Mouse (Mus musculus) cortical plate, adult 2 months (tissue): Measurements from ENCODE around the gene Cacna2d1.

Experiments
- CTCF ChIP-seq: fragments of 200-500 bp; IDR thresholded peaks from 2 replicates; pipeline ENCODE4 v1.5.1; 2011; ENCODE audit warnings: mild to moderate bottlenecking, control low read depth, low read length; ENCODE audit not compliant: insufficient read depth; ENCODE audit errors: extremely low read depth
- POLR2A ChIP-seq: fragments of 200-500 bp; IDR thresholded peaks from 2 replicates; pipeline ENCODE4 v1.6.1; 2011; ENCODE audit warnings: mild to moderate bottlenecking, low read length, control low read depth; ENCODE audit not compliant: insufficient read depth; ENCODE audit errors: extremely low read depth

DNA sequence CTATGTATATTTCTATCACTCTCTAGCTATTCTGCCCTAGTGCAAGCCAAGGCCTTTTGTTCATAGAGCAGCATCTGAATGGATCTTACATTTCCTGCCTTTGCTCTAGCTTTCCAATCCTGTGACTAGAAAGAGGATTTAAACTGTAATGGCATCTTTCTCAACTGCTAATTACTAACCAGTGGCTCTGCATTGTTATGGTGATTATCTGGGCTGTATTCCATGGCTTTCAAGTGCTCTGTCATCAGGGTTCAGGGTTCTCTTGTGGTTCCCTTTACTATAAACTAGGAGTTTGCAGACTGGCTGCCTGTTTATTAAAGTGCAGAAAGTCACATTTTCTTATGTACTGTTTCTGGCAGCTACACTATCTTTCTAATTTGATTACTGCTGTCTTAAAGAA lies 410.9 kb downstream of the Cacna2d1 start:
- TF ChIP-seq CTCF (no peak), POLR2A (no peak)
